Mouse (Mus musculus) heart, adult 2 months (tissue): ENCODE measurements around the gene Tmem53.

Experiments used
- CTCF ChIP-seq: fragments of 200-600 bp; IDR thresholded peaks from 2 replicates; pipeline ENCODE4 v1.8.1; 2022; ENCODE audit warnings: antibody characterized with exemption, mild to moderate bottlenecking, moderate library complexity
- POLR2A ChIP-seq: fragments of 200-500 bp; IDR thresholded peaks from 2 replicates; pipeline ENCODE4 v1.6.1; 2011; ENCODE audit warnings: mild to moderate bottlenecking, low read depth, low read length, control low read depth; ENCODE audit not compliant: insufficient read depth

DNA sequence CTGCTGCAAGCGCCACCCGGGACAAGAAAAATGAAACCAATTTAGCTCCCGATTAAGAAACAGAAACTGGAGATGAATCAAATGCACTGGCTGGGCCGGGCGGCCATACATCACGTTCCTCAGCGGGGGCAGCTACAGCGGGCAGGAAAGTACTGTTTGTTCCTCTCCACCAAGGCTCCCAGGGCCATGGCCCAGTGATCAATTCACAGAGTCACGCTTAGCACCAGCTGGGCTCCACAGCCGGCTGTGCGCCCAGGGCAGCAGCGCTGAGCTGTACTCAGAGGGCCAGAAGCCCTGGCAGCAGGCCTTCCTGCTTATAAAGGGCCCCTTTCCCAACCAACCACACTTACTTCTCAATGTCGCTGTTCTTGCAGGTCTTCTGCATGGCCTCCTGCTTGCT lies 25.3 kb downstream of the Tmem53 start:
- no peak for TF ChIP-seq CTCF
- TF ChIP-seq POLR2A = no peak
